Mouse (Mus musculus) midbrain, embryonic 11.5 days (tissue): Measurements from ENCODE around the gene Twnk. TPM values are rescaled to one million over a fixed set of nuclear protein-coding genes. Genes with fewer than 3 reads are reported as not detected.

ENCODE experiments used
- ATAC-seq: fragments of 200-750 bp; cut with Nextera tagmentation; 2 replicates; pipeline ENCODE4 v1.8.0; 2017; ENCODE audit warnings: moderate TSS enrichment, moderate library complexity; ENCODE audit not compliant: low FRiP score
- DNase-seq: peaks from one replicate; pipeline ENCODE4 v3.0.0; 2015; ENCODE audit warnings: low spot score; ENCODE audit errors: missing footprints
- H3K27ac ChIP-seq: fragments of 300-500 bp; sonication (generic); 2 replicates; pipeline ENCODE4 v1.5.1; 2014; ENCODE audit warnings: low read depth, low read length
- H3K27me3 ChIP-seq: fragments of 300-500 bp; sonication (generic); 2 replicates; pipeline ENCODE4 v1.6.1; 2014; ENCODE audit warnings: mild to moderate bottlenecking, low read length, moderate library complexity, mixed read lengths; ENCODE audit not compliant: control insufficient read depth, insufficient read depth
- H3K36me3 ChIP-seq: fragments of 300-500 bp; sonication (generic); 2 replicates; pipeline ENCODE4 v1.6.1; 2014; ENCODE audit warnings: mild to moderate bottlenecking, low read length, moderate library complexity, mixed read lengths; ENCODE audit not compliant: control insufficient read depth, insufficient read depth
- H3K4me1 ChIP-seq: fragments of 300-500 bp; sonication (generic); 2 replicates; pipeline ENCODE4 v1.6.1; 2014; ENCODE audit warnings: low read length; ENCODE audit not compliant: control insufficient read depth, insufficient read depth
- H3K4me2 ChIP-seq: fragments of 300-500 bp; sonication (generic); 2 replicates; pipeline ENCODE4 v1.6.1; 2014; ENCODE audit warnings: mild to moderate bottlenecking, moderate library complexity
- H3K4me3 ChIP-seq: fragments of 300-500 bp; sonication (generic); 2 replicates; pipeline ENCODE4 v1.5.1; 2014; ENCODE audit warnings: low read depth, low read length
- H3K9ac ChIP-seq: fragments of 300-500 bp; sonication (generic); 2 replicates; pipeline ENCODE4 v1.6.1; 2014; ENCODE audit warnings: low read length
- H3K9me3 ChIP-seq: fragments of 300-500 bp; sonication (generic); 2 replicates; pipeline ENCODE4 v1.6.1; 2016; ENCODE audit warnings: low read length; ENCODE audit not compliant: control insufficient read depth
- WGBS: fragments of 180-500 bp; shearing (Covaris S2); extraction: QIAGEN DNeasy Blood & Tissue Kit; methylation state at CpG from one replicate; pipeline ENCODE4 v1.1.7; 2014; 5-methylcytosine and 5-hydroxymethylcytosine counted together
- polyA plus RNA-seq: library from polyadenylated mRNA; unstranded; fragments of >200 nt; fragmentation: Nextera tagmentation; extraction: Ambion mirVana; gene quantifications from 2 replicates; pipeline ENCODE4 v1.2.1, GENCODE M21; 2014

Twnk gene
- polyA plus RNA-seq, 1 experiment from 2014 or later = 14.2 TPM

GRCm38 (mm10) chr19:44992246-44992645 is 13.2 kb upstream of the Twnk start:
- Histone ChIP-seq H3K27me3 (no peaks in the 10 kb centered on the region), H3K36me3 (no peaks in the 10 kb centered on the region), H3K4me1 (peaks cover 7% of the 10 kb centered on the region), H3K27ac (no peak overlapping the region), H3K4me2 (no peak overlapping the region), H3K9ac (no peak overlapping the region), H3K9me3 (no peaks in the 10 kb centered on the region), H3K4me3 (no peak overlapping the region)
- DNase-seq (no peak), ATAC-seq (no peak)
- WGBS = 53% methylated on average over 7 of the region's 7 CpGs

GRCm38 (mm10) chr19:44992712-44993111 is 12.8 kb upstream of the Twnk start:
- DNase-seq = no peak
- H3K4me3 ChIP-seq = no peak overlapping the region
- no peak for ATAC-seq
- peaks cover 7% of the 10 kb centered on the region for H3K4me1 ChIP-seq
- no peak overlapping the region for H3K27ac ChIP-seq
- H3K9ac ChIP-seq = no peak overlapping the region
- H3K27me3 ChIP-seq = no peaks in the 10 kb centered on the region
- H3K9me3 ChIP-seq = no peaks in the 10 kb centered on the region
- H3K36me3 ChIP-seq = no peaks in the 10 kb centered on the region
- 70% methylated on average over 7 of the region's 7 CpGs for WGBS
- no peak overlapping the region for H3K4me2 ChIP-seq

GRCm38 (mm10) chr19:44997786-44998185 is 7.7 kb upstream of the Twnk start:
- H3K36me3 ChIP-seq = peaks cover 5% of the 10 kb centered on the region
- ATAC-seq = no peak

GRCm38 (mm10) chr19:44999647-45000046 is 5.8 kb upstream of the Twnk start:
- 92% methylated on average over 8 of the region's 8 CpGs for WGBS
- Histone ChIP-seq H3K9ac (no peak overlapping the region), H3K9me3 (no peaks in the 10 kb centered on the region), H3K36me3 (peaks cover 7% of the 10 kb centered on the region), H3K4me2 (no peak overlapping the region), H3K27ac (no peak overlapping the region), H3K4me3 (no peak overlapping the region), H3K4me1 (no peaks in the 10 kb centered on the region), H3K27me3 (no peaks in the 10 kb centered on the region)
- no peak for ATAC-seq
- no peak for DNase-seq

More at GRCm38 (mm10) chr19:44997786-44998185, 7.7 kb upstream of the Twnk start:
- no peak overlapping the region for H3K9ac ChIP-seq
- H3K9me3 ChIP-seq = no peaks in the 10 kb centered on the region
- WGBS = 85% methylated on average over 11 of the region's 11 CpGs
- DNase-seq = no peak
- no peak overlapping the region for H3K4me3 ChIP-seq
- no peaks in the 10 kb centered on the region for H3K4me1 ChIP-seq
- no peaks in the 10 kb centered on the region for H3K27me3 ChIP-seq
- no peak overlapping the region for H3K27ac ChIP-seq
- no peak overlapping the region for H3K4me2 ChIP-seq

GRCm38 (mm10) chr19:45002301-45002700 is 3.2 kb upstream of the Twnk start:
- H3K9ac ChIP-seq = no peak overlapping the region
- H3K27me3 ChIP-seq = no peaks in the 10 kb centered on the region
- no peak overlapping the region for H3K4me3 ChIP-seq
- DNase-seq (no peak), ATAC-seq (no peak)
- peaks cover 7% of the 10 kb centered on the region for H3K36me3 ChIP-seq
- peaks cover 13% of the 10 kb centered on the region; the same call in 1 of the 2 replicates for H3K4me1 ChIP-seq
- no peaks in the 10 kb centered on the region for H3K9me3 ChIP-seq
- H3K27ac ChIP-seq = no peak overlapping the region
- no peak overlapping the region for H3K4me2 ChIP-seq
- 66% methylated on average over 3 of the region's 3 CpGs for WGBS

- no peak for ATAC-seq
- no peak overlapping the region for H3K4me2 ChIP-seq
Measured at GRCm38 (mm10) chr19:45003740-45004516, 1.5 kb upstream of the Twnk start.

GRCm38 (mm10) chr19:45005957-45006712 is 672 bp downstream of the Twnk start, which contains the start of gene Mrpl43:
TSS of gene Mrpl43 (minus strand) at chr19:45006442.
- no peaks in the 10 kb centered on the region for H3K27me3 ChIP-seq
- H3K4me3 ChIP-seq = peak within 1 kb of the TSS; percentile 70
- DNase-seq (peak; percentile 100), ATAC-seq (peak; percentile 94)
- H3K9me3 ChIP-seq = no peaks in the 10 kb centered on the region
- 0 out of 2 replicates have a peak within 1 kb of the TSS, but pooled peaks have one; percentile 25 for H3K27ac ChIP-seq
- peak within 1 kb of the TSS; percentile 71 for H3K9ac ChIP-seq
- under 1% methylated on average over 82 of the region's 82 CpGs for WGBS
- peaks cover 11% of the 10 kb centered on the region for H3K36me3 ChIP-seq
- peaks cover 14% of the 10 kb centered on the region; the same call in 1 of the 2 replicates for H3K4me1 ChIP-seq
- peak within 1 kb of the TSS; percentile 75 for H3K4me2 ChIP-seq

More at GRCm38 (mm10) chr19:45003740-45004516, 1.5 kb upstream of the Twnk start:
- no peak overlapping the region for H3K9ac ChIP-seq
- no peaks in the 10 kb centered on the region for H3K27me3 ChIP-seq
- no peak overlapping the region for H3K4me3 ChIP-seq
- H3K4me1 ChIP-seq = peaks cover 14% of the 10 kb centered on the region; the same call in 1 of the 2 replicates
- peaks cover 7% of the 10 kb centered on the region; the same call in 1 of the 2 replicates for H3K36me3 ChIP-seq
- H3K27ac ChIP-seq = no peak overlapping the region
- no peaks in the 10 kb centered on the region for H3K9me3 ChIP-seq
- no peak for DNase-seq
- WGBS = 86% methylated on average over 7 of the region's 7 CpGs

- H3K4me3 ChIP-seq = peak overlapping the region; percentile 70
- no peak for ATAC-seq
Measured at GRCm38 (mm10) chr19:45007021-45007420, 1.6 kb downstream of the Twnk start.

More at GRCm38 (mm10) chr19:45007021-45007420, 1.6 kb downstream of the Twnk start:
- DNase-seq = no peak
- WGBS = 52% methylated on average over 17 of the region's 17 CpGs
- Histone ChIP-seq H3K9ac (peak overlapping the region; percentile 71), H3K27me3 (no peaks in the 10 kb centered on the region), H3K4me1 (peaks cover 14% of the 10 kb centered on the region; the same call in 1 of the 2 replicates), H3K4me2 (peak overlapping the region; percentile 75), H3K9me3 (no peaks in the 10 kb centered on the region), H3K36me3 (peaks cover 9% of the 10 kb centered on the region), H3K27ac (no peak overlapping the region)
